In the genomic region with DNA sequence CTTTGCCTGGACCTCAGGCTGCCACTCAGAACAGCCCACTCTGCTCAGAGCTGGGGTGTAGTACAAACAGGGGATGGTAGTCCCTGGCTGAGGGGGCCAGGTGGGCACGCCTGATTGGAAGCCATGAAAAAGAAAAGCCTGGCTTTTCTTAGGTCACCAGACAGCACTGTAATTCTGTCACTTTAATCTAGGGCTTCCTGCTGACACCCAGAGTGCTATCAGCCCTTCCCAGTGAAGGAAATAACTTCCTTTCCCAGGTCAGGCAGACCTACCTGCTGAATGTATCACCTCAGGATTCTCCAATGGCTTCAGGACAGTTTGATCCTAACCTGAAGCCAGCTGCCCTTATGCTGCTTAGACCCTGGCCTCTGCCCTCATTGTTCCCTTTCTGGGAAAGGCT, we compare ENCODE assay signal across 24 mouse cellular contexts. TPM values are rescaled to one million over a fixed set of nuclear protein-coding genes. Genes with fewer than 3 reads are reported as not detected.
DNase-seq lines count a peak whose midpoint lies in the region; ATAC-seq and TF ChIP-seq lines count a peak whose summit lies in the region.
"Had no signal": no experiment of that assay in that cellular context is flagged by ENCODE, and none has a peak within 500 bp of the region (broad histone marks: within the 10 kb centered on the region; RNA-seq: fewer than 3 reads in every experiment).

No protein-coding gene starts in this region.

- DNase-seq in midbrain, embryonic 10.5 days (ENCODE audit: low spot score) = no peak
- no peak for DNase-seq in Patski (ENCODE audit: low read depth, low spot score)
- DNase-seq in spleen, postnatal 36 days (ENCODE audit: low spot score in 2 of 2) = no peak
- DNase-seq in adrenal gland, postnatal 10 days = no peak
- DNase-seq in cerebellum, postnatal 25 days = no peak
- DNase-seq: adrenal gland, adult 2 months; adrenal gland, postnatal 14 days; adrenal gland, postnatal 36 days; cerebellum, adult 11-12 months; cerebellum, adult 2 months; cerebellum, adult 9-10 months; cerebellum, postnatal 10 days; cerebellum, postnatal 36 days; embryo, embryonic 11 days; forebrain, postnatal 0 days had no signal

- no peak for TF ChIP-seq POLR2A in ES-Bruce4 (IDR thresholded peaks at IDR 0.05; ENCODE audit: insufficient read depth, low read length)

- TF ChIP-seq EP300 in ES-Bruce4 (IDR thresholded peaks at IDR 0.05; ENCODE audit: insufficient read depth, low read depth, low read length) = no peak

- no peak for ATAC-seq in midbrain, embryonic 16.5 days
- peak; percentile 23 for ATAC-seq in Patski
- peak; percentile 88 for ATAC-seq in intestine, embryonic 16.5 days
- ATAC-seq: forebrain, embryonic 13.5 days; forebrain, embryonic 15.5 days; forebrain, postnatal 0 days had no signal

- in situ Hi-C loops in Patski (cut with MboI; ENCODE audit: low pct_unique_long_range_greater_than_20kb) = no loop called here

- no peak overlapping the region for H3K9ac ChIP-seq in midbrain, embryonic 16.5 days (ENCODE audit: low read depth, low read length)
- H3K9ac ChIP-seq in ES-Bruce4 (ENCODE audit: low read depth, poor library complexity, severe bottlenecking) = no peak overlapping the region
- no peak overlapping the region for H3K9ac ChIP-seq in intestine, embryonic 16.5 days (ENCODE audit: low read depth, low read length)
- H3K9ac ChIP-seq: embryonic facial prominence, embryonic 13.5 days; embryonic facial prominence, embryonic 15.5 days; forebrain, embryonic 13.5 days; forebrain, embryonic 15.5 days; forebrain, postnatal 0 days had no signal

- no peak overlapping the region for H3K4me3 ChIP-seq in midbrain, embryonic 10.5 days
- no peak overlapping the region for H3K4me3 ChIP-seq in midbrain, embryonic 16.5 days (ENCODE audit: low read depth, low read length)
- peak overlapping the region; percentile 23; the same call in 1 of the 2 replicates for H3K4me3 ChIP-seq in ES-Bruce4 (ENCODE audit: low read depth, low read length)
- H3K4me3 ChIP-seq in intestine, embryonic 16.5 days (ENCODE audit: low read length) = no peak overlapping the region
- H3K4me3 ChIP-seq: embryonic facial prominence, embryonic 13.5 days; embryonic facial prominence, embryonic 15.5 days; forebrain, embryonic 13.5 days; forebrain, embryonic 15.5 days had no signal

- 52% methylated on average over 1 of the region's 1 CpGs for WGBS in midbrain, embryonic 10.5 days
- 65% methylated on average over 1 of the region's 1 CpGs for WGBS in midbrain, embryonic 16.5 days
- 23% methylated on average over 1 of the region's 1 CpGs for WGBS in intestine, embryonic 16.5 days

- no peaks in the 10 kb centered on the region for H3K36me3 ChIP-seq in midbrain, embryonic 10.5 days
- no peaks in the 10 kb centered on the region for H3K36me3 ChIP-seq in midbrain, embryonic 16.5 days (ENCODE audit: control insufficient read depth, insufficient read depth, low read length)
- H3K36me3 ChIP-seq in ES-Bruce4 (ENCODE audit: control insufficient read depth, insufficient read depth, low read length, poor library complexity, severe bottlenecking) = no peaks in the 10 kb centered on the region
- H3K36me3 ChIP-seq in intestine, embryonic 16.5 days (ENCODE audit: control insufficient read depth, insufficient read depth, low read length) = no peaks in the 10 kb centered on the region
- H3K36me3 ChIP-seq: embryonic facial prominence, embryonic 13.5 days; embryonic facial prominence, embryonic 15.5 days; forebrain, embryonic 15.5 days; G1E had no signal

- peaks cover 54% of the 10 kb centered on the region for H3K27me3 ChIP-seq in midbrain, embryonic 10.5 days (ENCODE audit: low read depth, poor library complexity, severe bottlenecking)
- H3K27me3 ChIP-seq in midbrain, embryonic 16.5 days (ENCODE audit: control insufficient read depth, insufficient read depth, low read depth, low read length) = no peaks in the 10 kb centered on the region
- H3K27me3 ChIP-seq in ES-Bruce4 (ENCODE audit: control insufficient read depth, insufficient read depth, low read length, poor library complexity, severe bottlenecking) (no peaks in the 10 kb centered on the region), Patski (peaks cover 12% of the 10 kb centered on the region)
- no peaks in the 10 kb centered on the region for H3K27me3 ChIP-seq in intestine, embryonic 16.5 days (replicated peaks; ENCODE audit: control insufficient read depth, insufficient read depth, low read length)

- TF ChIP-seq CTCF in ES-Bruce4 (IDR thresholded peaks at IDR 0.05; ENCODE audit: low read depth, low read length) (no peak), Patski (IDR thresholded peaks at IDR 0.05) (no peak)

- POLR2A ChIA-PET in Patski (lab: Charles Lee) = no interaction called here

- peaks cover 16% of the 10 kb centered on the region for H3K4me1 ChIP-seq in midbrain, embryonic 10.5 days
- no peaks in the 10 kb centered on the region for H3K4me1 ChIP-seq in midbrain, embryonic 16.5 days (ENCODE audit: control insufficient read depth, insufficient read depth, low read length)
- H3K4me1 ChIP-seq in ES-Bruce4 (ENCODE audit: control insufficient read depth, insufficient read depth, low read length) = no peaks in the 10 kb centered on the region
- no peaks in the 10 kb centered on the region for H3K4me1 ChIP-seq in intestine, embryonic 16.5 days (ENCODE audit: control insufficient read depth, insufficient read depth, low read length)
- H3K4me1 ChIP-seq: embryonic facial prominence, embryonic 13.5 days; embryonic facial prominence, embryonic 15.5 days; forebrain, embryonic 13.5 days; forebrain, embryonic 15.5 days had no signal

- H3K27ac ChIP-seq in midbrain, embryonic 10.5 days (replicated peaks) = 0 out of 2 replicates have a peak overlapping the region, but pooled peaks have one; percentile 6
- no peak overlapping the region for H3K27ac ChIP-seq in midbrain, embryonic 16.5 days (ENCODE audit: low read length)
- no peak overlapping the region for H3K27ac ChIP-seq in ES-Bruce4 (ENCODE audit: insufficient read depth, low read length)
- H3K27ac ChIP-seq in intestine, embryonic 16.5 days (ENCODE audit: low read length) = no peak overlapping the region
- H3K27ac ChIP-seq: embryonic facial prominence, embryonic 13.5 days; embryonic facial prominence, embryonic 15.5 days; forebrain, embryonic 13.5 days; forebrain, embryonic 15.5 days had no signal

- no peaks in the 10 kb centered on the region for H3K9me3 ChIP-seq in midbrain, embryonic 10.5 days (replicated peaks)
- no peaks in the 10 kb centered on the region for H3K9me3 ChIP-seq in midbrain, embryonic 16.5 days (replicated peaks; ENCODE audit: control insufficient read depth, low read length, poor library complexity, severe bottlenecking)
- H3K9me3 ChIP-seq in ES-Bruce4 (replicated peaks; ENCODE audit: control insufficient read depth, insufficient read depth, low read length, poor library complexity, severe bottlenecking) = no peaks in the 10 kb centered on the region
- no peaks in the 10 kb centered on the region for H3K9me3 ChIP-seq in intestine, embryonic 16.5 days (ENCODE audit: control insufficient read depth, low read length)
- H3K9me3 ChIP-seq: embryonic facial prominence, embryonic 13.5 days; embryonic facial prominence, embryonic 15.5 days; forebrain, embryonic 13.5 days; forebrain, embryonic 15.5 days had no signal

- CTCF ChIA-PET in Patski (lab: Charles Lee) = no interaction called here

- H3K4me2 ChIP-seq in midbrain, embryonic 16.5 days (ENCODE audit: low read length) = no peak overlapping the region
- H3K4me2 ChIP-seq in intestine, embryonic 16.5 days (ENCODE audit: low read depth, low read length) = no peak overlapping the region
- H3K4me2 ChIP-seq: embryonic facial prominence, embryonic 13.5 days; embryonic facial prominence, embryonic 15.5 days; forebrain, embryonic 13.5 days; forebrain, embryonic 15.5 days had no signal

RNA-seq across cellular contexts. Expression of a gene that starts 35.3 kb away (rescaled TPM):
- 46.2 and 49.9 TPM in 2 replicates for polyA plus RNA-seq in midbrain, embryonic 10.5 days (2016; fragmentation: Nextera tagmentation; extraction: Ambion mirVana)
- polyA plus RNA-seq in midbrain, embryonic 16.5 days (2015; fragmentation: Nextera tagmentation; extraction: Ambion mirVana) = 16.2 and 16.9 TPM in 2 replicates
- polyA plus RNA-seq in ES-Bruce4 (2011; ENCODE audit: insufficient read depth, insufficient read length, low read depth, missing spikeins) = 1.0 and 1.5 TPM in 2 replicates
- polyA plus RNA-seq in Patski (2021) = 64.4 TPM
- polyA plus RNA-seq in intestine, embryonic 16.5 days (2015; fragmentation: Nextera tagmentation; extraction: Ambion mirVana) = 0.28 and 0.49 TPM in 2 replicates
- total RNA-seq in adrenal gland, postnatal 10 days (2021) = 1 to 10 TPM; 5.7 to 6.3 TPM
- total RNA-seq: common myeloid progenitor, adult 5-6 weeks had no signal
- polyA plus RNA-seq: G1E had no signal
